Mouse (Mus musculus) myocyte (in vitro differentiated cells): Measurements from ENCODE around the gene Bnip1. TPM values are rescaled to one million over a fixed set of nuclear protein-coding genes. Genes with fewer than 3 reads are reported as not detected.

ENCODE experiments used
- H3K27me3 ChIP-seq: one replicate; pipeline ENCODE4 v1.6.1; 2011; ENCODE audit not compliant: control insufficient read depth, insufficient read depth, insufficient read length
- H3K36me3 ChIP-seq: one replicate; pipeline ENCODE4 v1.6.1; 2011; ENCODE audit not compliant: control insufficient read depth, insufficient read depth
- H3K4me2 ChIP-seq: one replicate; pipeline ENCODE4 v1.6.1; 2011; ENCODE audit warnings: low read depth, control low read depth
- H3K4me3 ChIP-seq: one replicate; pipeline ENCODE4 v1.5.1; 2011; ENCODE audit warnings: mild to moderate bottlenecking, control low read depth, moderate library complexity
- H3K79me2 ChIP-seq: one replicate; pipeline ENCODE4 v1.6.1; 2011; ENCODE audit not compliant: control insufficient read depth, insufficient read depth
- H3ac ChIP-seq: one replicate; pipeline ENCODE4 v1.6.1; 2011; ENCODE audit not compliant: control insufficient read depth, insufficient read length
- CEBPB ChIP-seq: IDR thresholded peaks from 2 replicates; pipeline ENCODE4 v1.6.1; 2011; ENCODE audit warnings: mild to moderate bottlenecking, moderate library complexity; ENCODE audit not compliant: poor library complexity, insufficient read depth, severe bottlenecking
- E2F4 ChIP-seq: IDR thresholded peaks from one replicate; pipeline ENCODE4 v1.6.1; 2011; ENCODE audit warnings: mild to moderate bottlenecking, control low read depth, moderate library complexity; ENCODE audit not compliant: insufficient read depth
- MAX ChIP-seq: IDR thresholded peaks from one replicate; pipeline ENCODE4 v1.6.1; 2011; ENCODE audit warnings: low read depth, mild to moderate bottlenecking, control low read depth
- MYOD1 ChIP-seq, 3 experiments: IDR thresholded peaks; one replicate each; pipeline ENCODE4 v1.6.1; 2011; ENCODE audit warnings: control low read depth in 2 of 3, low read depth in 2 of 3, mild to moderate bottlenecking in 2 of 3, moderate library complexity in 1 of 3; ENCODE audit not compliant: insufficient read length in 2 of 3, control insufficient read depth in 1 of 3
- MYOG ChIP-seq, 3 experiments: IDR thresholded peaks; one replicate each; pipeline ENCODE4 v1.6.1; 2011; ENCODE audit warnings: control low read depth in 2 of 3, low read depth in 2 of 3, mild to moderate bottlenecking in 2 of 3; ENCODE audit not compliant: insufficient read length in 2 of 3, control insufficient read depth in 1 of 3, insufficient read depth in 1 of 3
- POLR2A ChIP-seq: IDR thresholded peaks from one replicate; pipeline ENCODE4 v1.6.1; 2011; ENCODE audit warnings: low read depth, mild to moderate bottlenecking, control low read depth, moderate library complexity; ENCODE audit not compliant: insufficient read length
- POLR2AphosphoS2 ChIP-seq: IDR thresholded peaks from one replicate; pipeline ENCODE4 v1.6.1; 2011; ENCODE audit warnings: low read depth, control low read depth; ENCODE audit not compliant: insufficient read length
- REST ChIP-seq: IDR thresholded peaks from one replicate; pipeline ENCODE4 v1.6.1; 2011; ENCODE audit warnings: mild to moderate bottlenecking, control low read depth, moderate library complexity; ENCODE audit not compliant: insufficient read depth, insufficient read length
- SRF ChIP-seq: IDR thresholded peaks from one replicate; pipeline ENCODE4 v1.6.1; 2011; ENCODE audit warnings: low read depth; ENCODE audit not compliant: control insufficient read depth, insufficient read length
- TCF12 ChIP-seq: IDR thresholded peaks from one replicate; pipeline ENCODE4 v1.6.1; 2011; ENCODE audit warnings: mild to moderate bottlenecking, control low read depth; ENCODE audit not compliant: poor library complexity, insufficient read depth, severe bottlenecking
- TCF3 ChIP-seq: IDR thresholded peaks from one replicate; pipeline ENCODE4 v1.6.1; 2011; ENCODE audit warnings: low read depth, control low read depth; ENCODE audit not compliant: insufficient read length
- USF1 ChIP-seq: IDR thresholded peaks from one replicate; pipeline ENCODE4 v1.6.1; 2011; ENCODE audit warnings: low read depth, mild to moderate bottlenecking, control low read depth, moderate library complexity
- polyA plus RNA-seq: library from polyadenylated mRNA; unstranded; fragments of >200 nt; fragmentation: generic; extraction: Trizol; gene quantifications from one replicate; pipeline ENCODE4 v1.2.1, GENCODE M21; 2012; ENCODE audit warnings: missing spikeins

The Bnip1 gene
- polyA plus RNA-seq, 1 experiment: 31.8 TPM

DNA sequence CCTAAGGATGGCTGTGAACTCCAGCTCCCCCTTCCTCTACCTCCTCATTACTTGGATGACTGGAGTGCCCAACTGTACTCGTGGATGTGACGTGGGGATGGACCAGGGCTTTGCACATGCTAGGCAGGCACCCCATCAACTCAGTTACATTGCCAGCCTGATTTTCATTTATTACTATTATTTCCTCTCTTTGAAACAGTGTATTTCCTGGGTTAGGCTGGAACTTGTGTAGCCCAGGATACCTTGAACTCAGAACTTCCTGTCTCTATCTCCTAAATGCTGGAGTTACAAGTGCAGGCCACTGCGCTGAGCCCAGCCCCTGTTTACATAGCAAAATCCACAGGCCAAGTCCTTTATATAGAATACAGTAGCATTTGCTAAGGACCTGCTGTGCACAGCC is 22.0 kb downstream of the Bnip1 start:
- Histone ChIP-seq H3K4me3 (no peak overlapping the region), H3ac (no peak overlapping the region), H3K4me2 (no peak overlapping the region), H3K27me3 (no peaks in the 10 kb centered on the region), H3K79me2 (no peaks in the 10 kb centered on the region), H3K36me3 (no peaks in the 10 kb centered on the region)
- TF ChIP-seq TCF12 (no peak), POLR2AphosphoS2 (no peak), TCF3 (no peak), MAX (no peak), MYOG (IDR thresholded peaks at IDR 0.05; ENCODE audit: control insufficient read depth in 1 of 3, insufficient read depth in 1 of 3, insufficient read length in 2 of 3, low read depth in 2 of 3) (no peak), POLR2A (no peak), E2F4 (no peak), MYOD1 (IDR thresholded peaks at IDR 0.05; ENCODE audit: control insufficient read depth in 1 of 3, insufficient read length in 2 of 3, low read depth in 2 of 3) (no peak), SRF (no peak), USF1 (no peak), CEBPB (no peak), REST (no peak)

GRCm38 (mm10) chr17:26812607-26813006 is 31.7 kb downstream of the Bnip1 start:
- Histone ChIP-seq H3K36me3 (no peaks in the 10 kb centered on the region), H3K4me2 (no peak overlapping the region), H3ac (no peak overlapping the region), H3K79me2 (no peaks in the 10 kb centered on the region), H3K27me3 (peaks cover 19% of the 10 kb centered on the region), H3K4me3 (no peak overlapping the region)
- TF ChIP-seq POLR2A (no peak), MAX (no peak), E2F4 (no peak), USF1 (no peak), SRF (no peak), CEBPB (no peak), MYOD1 (IDR thresholded peaks at IDR 0.05; ENCODE audit: control insufficient read depth in 1 of 3, insufficient read length in 2 of 3, low read depth in 2 of 3) (no peak), REST (no peak), POLR2AphosphoS2 (no peak), TCF3 (no peak), MYOG (IDR thresholded peaks at IDR 0.05; ENCODE audit: control insufficient read depth in 1 of 3, insufficient read depth in 1 of 3, insufficient read length in 2 of 3, low read depth in 2 of 3) (no peak), TCF12 (no peak)

DNA sequence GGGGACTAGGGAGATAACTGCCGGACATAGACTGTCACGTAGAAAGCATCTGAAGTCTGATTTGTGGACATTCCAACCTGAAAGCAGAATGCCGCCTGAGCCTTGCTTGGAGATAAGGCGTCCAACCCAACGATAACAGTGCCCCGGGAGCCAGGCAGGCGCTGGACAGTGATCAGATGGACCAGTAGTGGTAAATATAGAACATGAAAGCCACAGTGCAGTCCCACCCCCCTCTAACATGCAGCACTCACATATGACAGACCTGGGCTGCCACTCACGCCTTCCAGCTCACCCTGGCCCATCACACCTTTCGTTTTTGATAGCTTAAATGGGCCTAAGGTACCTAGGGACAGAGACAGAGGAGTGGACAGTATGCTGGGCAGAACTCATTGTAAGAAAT is 32.6 kb downstream of the Bnip1 start:
- Histone ChIP-seq H3K4me3 (no peak overlapping the region), H3K36me3 (no peaks in the 10 kb centered on the region), H3K79me2 (no peaks in the 10 kb centered on the region), H3ac (no peak overlapping the region), H3K4me2 (no peak overlapping the region), H3K27me3 (peaks cover 19% of the 10 kb centered on the region)
- TF ChIP-seq POLR2AphosphoS2 (no peak), TCF12 (no peak), TCF3 (no peak), MYOG (IDR thresholded peaks at IDR 0.05; ENCODE audit: control insufficient read depth in 1 of 3, insufficient read depth in 1 of 3, insufficient read length in 2 of 3, low read depth in 2 of 3) (no peak), E2F4 (no peak), USF1 (no peak), REST (no peak), MAX (no peak), SRF (no peak), POLR2A (no peak), CEBPB (no peak), MYOD1 (IDR thresholded peaks at IDR 0.05; ENCODE audit: control insufficient read depth in 1 of 3, insufficient read length in 2 of 3, low read depth in 2 of 3) (no peak)

DNA sequence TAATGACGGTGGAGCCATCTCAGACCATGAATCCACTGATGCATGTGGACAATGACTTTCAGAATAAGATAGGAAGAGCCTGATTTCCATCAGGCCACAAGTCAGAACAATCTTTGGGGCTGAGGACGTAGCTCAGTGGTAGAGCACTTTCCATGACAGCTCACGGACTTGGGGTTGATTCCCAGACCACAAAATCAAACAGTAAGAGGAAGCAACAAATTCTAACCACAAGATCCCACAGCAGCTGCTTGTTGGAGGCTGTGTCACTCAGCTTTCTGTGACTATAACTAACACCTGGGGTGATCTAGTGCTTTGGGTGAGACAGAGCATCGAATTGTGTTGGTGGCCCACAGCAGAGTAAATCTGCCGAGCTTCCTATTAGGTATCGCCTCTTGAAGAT is 35.9 kb downstream of the Bnip1 start:
- Histone ChIP-seq H3K27me3 (peaks cover 21% of the 10 kb centered on the region), H3K36me3 (no peaks in the 10 kb centered on the region), H3K4me2 (no peak overlapping the region), H3ac (no peak overlapping the region), H3K79me2 (no peaks in the 10 kb centered on the region), H3K4me3 (no peak overlapping the region)
- no peak for TF ChIP-seq USF1
- peak in 2 of 3 experiments; percentile 19 to 65 for TF ChIP-seq MYOD1 (IDR thresholded peaks at IDR 0.05; ENCODE audit: control insufficient read depth in 1 of 3, insufficient read length in 2 of 3, low read depth in 2 of 3)

GRCm38 (mm10) chr17:26817776-26818175 is 36.9 kb downstream of the Bnip1 start:
- TF ChIP-seq POLR2A (no peak), TCF12 (no peak), CEBPB (no peak), USF1 (no peak), POLR2AphosphoS2 (no peak), MYOG (IDR thresholded peaks at IDR 0.05; ENCODE audit: control insufficient read depth in 1 of 3, insufficient read depth in 1 of 3, insufficient read length in 2 of 3, low read depth in 2 of 3) (no peak), MAX (no peak), SRF (no peak), TCF3 (no peak), MYOD1 (IDR thresholded peaks at IDR 0.05; ENCODE audit: control insufficient read depth in 1 of 3, insufficient read length in 2 of 3, low read depth in 2 of 3) (no peak), E2F4 (no peak), REST (no peak)
- no peaks in the 10 kb centered on the region for H3K36me3 ChIP-seq

More at GRCm38 (mm10) chr17:26817776-26818175, 36.9 kb downstream of the Bnip1 start:
- Histone ChIP-seq H3K27me3 (peaks cover 12% of the 10 kb centered on the region), H3ac (no peak overlapping the region), H3K4me3 (no peak overlapping the region), H3K79me2 (no peaks in the 10 kb centered on the region), H3K4me2 (no peak overlapping the region)
